Mouse (Mus musculus): ENCODE results near the gene Cpa4. TPM values are rescaled to one million over a fixed set of nuclear protein-coding genes. Genes with fewer than 3 reads are reported as not detected.

Cpa4 gene
- total and polyA plus RNA-seq, 3 experiments: not detected

- no peak overlapping the region for H3K27ac ChIP-seq (ENCODE audit: insufficient read depth, low read depth)
- no peaks in the 10 kb centered on the region for H3K4me1 ChIP-seq (ENCODE audit: control insufficient read depth in 1 of 2, insufficient read depth in 2 of 2)
- H3K79me2 ChIP-seq (replicated peaks; ENCODE audit: control insufficient read depth, extremely low read depth, insufficient read depth, poor library complexity, severe bottlenecking): no peaks in the 10 kb centered on the region
- H3K9me3 ChIP-seq (replicated peaks; ENCODE audit: low read length): no peaks in the 10 kb centered on the region
- H3K36me3 ChIP-seq (replicated peaks in 1 of 2; ENCODE audit: control insufficient read depth in 1 of 2, insufficient read depth in 1 of 2, low read length in 1 of 2): no peaks in the 10 kb centered on the region
- in situ Hi-C loops (cut with MboI; ENCODE audit: low pct_ligation_motif_present, low pct_unique_long_range_greater_than_20kb, low sequenced_read_pairs): no loop called here
- no peak overlapping the region for H3K4me2 ChIP-seq (ENCODE audit: insufficient read depth, low read depth, poor library complexity, severe bottlenecking)
- no peaks in the 10 kb centered on the region for H3K27me3 ChIP-seq (replicated peaks)
- no peak overlapping the region for H3K4me3 ChIP-seq (replicated peaks in 1 of 3; ENCODE audit: low read depth in 2 of 3, low read length in 2 of 3, poor library complexity in 1 of 3)
- dilution Hi-C loops (cut with MboI; ENCODE audit: extremely low pct_ligation_motif_present, extremely low pct_unique_long_range_greater_than_20kb, low sequenced_read_pairs): no loop called here
- no peak overlapping the region for H3K9ac ChIP-seq (ENCODE audit: insufficient read depth, low read depth)
- DNase-seq (ENCODE audit: extremely low read depth): no peak
- TF ChIP-seq CTCF (conservative IDR thresholded peaks at IDR 0.05 in 1 of 2, IDR thresholded peaks at IDR 0.05 in 1 of 2; ENCODE audit: low read depth in 2 of 2, low read length in 2 of 2) (no peak), JUN (IDR thresholded peaks at IDR 0.05; ENCODE audit: insufficient read depth, low read depth, low read length) (no peak), MXI1 (IDR thresholded peaks at IDR 0.05; ENCODE audit: low read depth, low read length) (no peak), POLR2A (IDR thresholded peaks at IDR 0.05; ENCODE audit: low read depth, low read length) (no peak), TBP (conservative IDR thresholded peaks at IDR 0.05; ENCODE audit: low read depth, low read length) (no peak), PAX5 (IDR thresholded peaks at IDR 0.05; ENCODE audit: low read length) (no peak), ZMIZ1 (IDR thresholded peaks at IDR 0.05; ENCODE audit: low read depth, low read length) (no peak), MYC (IDR thresholded peaks at IDR 0.05; ENCODE audit: low read depth, low read length) (no peak)
These were observed 68.1 kb downstream of the Cpa4 start for GRCm38 (mm10) chr6:30636186-30636842.

- DNase-seq (ENCODE audit: extremely low read depth): no peak
- H3K9me3 ChIP-seq (replicated peaks; ENCODE audit: low read length): no peaks in the 10 kb centered on the region
- no peaks in the 10 kb centered on the region for H3K36me3 ChIP-seq (replicated peaks in 1 of 2; ENCODE audit: control insufficient read depth in 1 of 2, insufficient read depth in 1 of 2, low read length in 1 of 2)
- no peaks in the 10 kb centered on the region for H3K79me2 ChIP-seq (replicated peaks; ENCODE audit: control insufficient read depth, extremely low read depth, insufficient read depth, poor library complexity, severe bottlenecking)
- peaks cover 0 to under 1% of the 10 kb centered on the region in 2 experiments; a peak in 2 of 4 replicates for H3K4me1 ChIP-seq (ENCODE audit: control insufficient read depth in 1 of 2, insufficient read depth in 2 of 2)
- dilution Hi-C loops (cut with MboI; ENCODE audit: extremely low pct_ligation_motif_present, extremely low pct_unique_long_range_greater_than_20kb, low sequenced_read_pairs) (no loop called here), in situ Hi-C loops (cut with MboI; ENCODE audit: low pct_ligation_motif_present, low pct_unique_long_range_greater_than_20kb, low sequenced_read_pairs) (no loop called here)
- H3K4me2 ChIP-seq (ENCODE audit: insufficient read depth, low read depth, poor library complexity, severe bottlenecking): no peak within 1 kb of the TSS
- H3K9ac ChIP-seq (ENCODE audit: insufficient read depth, low read depth): no peak within 1 kb of the TSS
- H3K27ac ChIP-seq (ENCODE audit: insufficient read depth, low read depth): no peak within 1 kb of the TSS
- no peak within 1 kb of the TSS for H3K4me3 ChIP-seq (replicated peaks in 1 of 3; ENCODE audit: low read depth in 2 of 3, low read length in 2 of 3, poor library complexity in 1 of 3)
- H3K27me3 ChIP-seq (replicated peaks): no peaks in the 10 kb centered on the region
- TF ChIP-seq MAFK (IDR thresholded peaks at IDR 0.05; ENCODE audit: insufficient replicate concordance, low read length) (no peak), POLR2AphosphoS2 (IDR thresholded peaks at IDR 0.05; ENCODE audit: low read depth, low read length) (no peak), HCFC1 (IDR thresholded peaks at IDR 0.05; ENCODE audit: low read depth, low read length) (no peak), NELFE (IDR thresholded peaks at IDR 0.05; ENCODE audit: low read depth, low read length) (no peak), RAD21 (IDR thresholded peaks at IDR 0.05; ENCODE audit: low read depth, low read length) (no peak), BHLHE40 (IDR thresholded peaks at IDR 0.05; ENCODE audit: low read depth, low read length) (no peak), RCOR1 (conservative IDR thresholded peaks at IDR 0.05; ENCODE audit: low read depth, low read length) (no peak), CHD1 (IDR thresholded peaks at IDR 0.05; ENCODE audit: low read depth, low read length) (no peak), GABPA (IDR thresholded peaks at IDR 0.05; ENCODE audit: insufficient replicate concordance, low read depth, low read length) (no peak), EP300 (IDR thresholded peaks at IDR 0.05; ENCODE audit: low read length) (no peak), E2F4 (IDR thresholded peaks at IDR 0.05; ENCODE audit: insufficient replicate concordance, low read depth, low read length) (no peak)
These were observed 70.6 kb downstream of the Cpa4 start, which contains the start of gene Cpa1 for GRCm38 (mm10) chr6:30638674-30639268. TSS of gene Cpa1 (plus strand) at chr6:30639218.

Other genes starting within 250 kb of the Cpa4 start
- gene Zc3hc1, start 177.3 kb upstream of the Cpa4 start, total RNA-seq (2012; rRNA removed): 59.5 and 61.3 TPM in 2 replicates
- 89.5 and 94.4 TPM in 2 replicates for gene Zc3hc1, start 177.3 kb upstream of the Cpa4 start, total RNA-seq (2014; rRNA removed)
- gene Zc3hc1, start 177.3 kb upstream of the Cpa4 start, polyA plus RNA-seq (2012; ENCODE audit: insufficient read length, low read depth): 72.9 and 80.2 TPM in 2 replicates
- gene Klhdc10, start 166.5 kb upstream of the Cpa4 start, total RNA-seq (2012; rRNA removed): 30.6 and 37.7 TPM in 2 replicates
- gene Klhdc10, start 166.5 kb upstream of the Cpa4 start, total RNA-seq (2014; rRNA removed): 22.1 and 26.3 TPM in 2 replicates
- gene Klhdc10, start 166.5 kb upstream of the Cpa4 start, polyA plus RNA-seq (2012; ENCODE audit: insufficient read length, low read depth): 29.6 and 35.8 TPM in 2 replicates
- 25.1 and 27.1 TPM in 2 replicates for gene Tmem209, start 58.6 kb upstream of the Cpa4 start, total RNA-seq (2012; rRNA removed)
- 46.5 and 53.3 TPM in 2 replicates for gene Tmem209, start 58.6 kb upstream of the Cpa4 start, total RNA-seq (2014; rRNA removed)
- gene Tmem209, start 58.6 kb upstream of the Cpa4 start, polyA plus RNA-seq (2012; ENCODE audit: insufficient read length, low read depth): 53.2 and 59.2 TPM in 2 replicates
- 0.17 and 0.34 TPM in 2 replicates for gene Ssmem1, start 58.5 kb upstream of the Cpa4 start, total RNA-seq (2012; rRNA removed)
- gene Ssmem1, start 58.5 kb upstream of the Cpa4 start, total RNA-seq (2014; rRNA removed): 0.23 and 0.34 TPM in 2 replicates
- not detected in 2 replicates for gene Ssmem1, start 58.5 kb upstream of the Cpa4 start, polyA plus RNA-seq (2012; ENCODE audit: insufficient read length, low read depth)
- not detected in 2 replicates for gene Cpa2, start 26.8 kb upstream of the Cpa4 start, total RNA-seq (2012; rRNA removed)
- not detected in 2 replicates for gene Cpa2, start 26.8 kb upstream of the Cpa4 start, total RNA-seq (2014; rRNA removed)
- gene Cpa2, start 26.8 kb upstream of the Cpa4 start, polyA plus RNA-seq (2012; ENCODE audit: insufficient read length, low read depth): not detected in 2 replicates
- not detected in 2 replicates for gene Cpa5, start 42.6 kb downstream of the Cpa4 start, total RNA-seq (2012; rRNA removed)
- not detected in 2 replicates for gene Cpa5, start 42.6 kb downstream of the Cpa4 start, total RNA-seq (2014; rRNA removed)
- not detected in 2 replicates for gene Cpa5, start 42.6 kb downstream of the Cpa4 start, polyA plus RNA-seq (2012; ENCODE audit: insufficient read length, low read depth)
- gene Cpa1, start 70.8 kb downstream of the Cpa4 start, total RNA-seq (2012; rRNA removed): not detected in 2 replicates
- gene Cpa1, start 70.8 kb downstream of the Cpa4 start, total RNA-seq (2014; rRNA removed): not detected in 2 replicates
- gene Cpa1, start 70.8 kb downstream of the Cpa4 start, polyA plus RNA-seq (2012; ENCODE audit: insufficient read length, low read depth): not detected in 2 replicates
- gene Cep41, start 125.4 kb downstream of the Cpa4 start, total RNA-seq (2012; rRNA removed): 4.2 and 4.5 TPM in 2 replicates
- 9.0 and 11.4 TPM in 2 replicates for gene Cep41, start 125.4 kb downstream of the Cpa4 start, total RNA-seq (2014; rRNA removed)
- 7.1 and 8.7 TPM in 2 replicates for gene Cep41, start 125.4 kb downstream of the Cpa4 start, polyA plus RNA-seq (2012; ENCODE audit: insufficient read length, low read depth)
- 0.08 and 0.13 TPM in 2 replicates for gene Mest, start 155.2 kb downstream of the Cpa4 start, total RNA-seq (2012; rRNA removed)
- not detected in 2 replicates for gene Mest, start 155.2 kb downstream of the Cpa4 start, total RNA-seq (2014; rRNA removed)
- 0.42 TPM in 1 of 2 replicates, not detected in the other for gene Mest, start 155.2 kb downstream of the Cpa4 start, polyA plus RNA-seq (2012; ENCODE audit: insufficient read length, low read depth)